Mouse (Mus musculus): ENCODE results near the gene Fryl. TPM values are rescaled to one million over a fixed set of nuclear protein-coding genes. Genes with fewer than 3 reads are reported as not detected.
A peak's percentile ranks its signal among the peaks of the same experiment; 100 is the strongest.

The Fryl gene
- polyA plus RNA-seq, 1 experiment from 2014 or later, result 30.8 TPM

GRCm38 (mm10) chr5:73228291-73229049 is 27.9 kb downstream of the Fryl start:
- in situ Hi-C loops (cut with MboI; ENCODE audit: low pct_unique_long_range_greater_than_20kb), result no loop called here
- CTCF ChIA-PET, result interaction anchor here (0.7 to 1.0 kb wide), 2 partner anchors 25 to 141 kb away, joined by 3 read pairs; no protein-coding TSS in a partner anchor
- H3K27me3 ChIP-seq, result no peaks in the 10 kb centered on the region
- no peak for ATAC-seq
- no peak for DNase-seq (ENCODE audit: low read depth, low spot score)
- TF ChIP-seq CTCF (IDR thresholded peaks at IDR 0.05), result no peak
- POLR2A ChIA-PET, result interaction anchor here (0.7 kb wide), 1 partner anchor 17 kb away, joined by 5 read pairs; no protein-coding TSS in a partner anchor

- ATAC-seq (no peak), DNase-seq (ENCODE audit: low read depth, low spot score) (no peak)
- no peaks in the 10 kb centered on the region for H3K27me3 ChIP-seq
- in situ Hi-C loops (cut with MboI; ENCODE audit: low pct_unique_long_range_greater_than_20kb), result no loop called here
- TF ChIP-seq CTCF (IDR thresholded peaks at IDR 0.05), result no peak
- CTCF ChIA-PET, result interaction anchor here (1.0 kb wide), 1 partner anchor 26 kb away, joined by 3 read pairs; no protein-coding TSS in a partner anchor
- POLR2A ChIA-PET, result no interaction called here
Measured at GRCm38 (mm10) chr5:73227518-73228101, 28.8 kb downstream of the Fryl start.

- ChIA-PET POLR2A (interaction anchor here (0.7 to 1.5 kb wide), 3 partner anchors 12 to 101 kb away, joined by 3 to 4 read pairs (median 3); no protein-coding TSS in a partner anchor), CTCF (interaction anchor here (0.7 to 1.2 kb wide), 3 partner anchors 21 to 90 kb away, joined by 3 to 6 read pairs (median 3); no protein-coding TSS in a partner anchor)
- ATAC-seq (no peak), DNase-seq (ENCODE audit: low read depth, low spot score) (no peak)
- H3K27me3 ChIP-seq, result no peaks in the 10 kb centered on the region
- in situ Hi-C loops (cut with MboI; ENCODE audit: low pct_unique_long_range_greater_than_20kb), result no loop called here
- no peak for TF ChIP-seq CTCF (IDR thresholded peaks at IDR 0.05)
Measured at GRCm38 (mm10) chr5:73223065-73223464, 33.4 kb downstream of the Fryl start.

- TF ChIP-seq CTCF (IDR thresholded peaks at IDR 0.05), result peak; percentile 56
- DNase-seq (ENCODE audit: low read depth, low spot score), result no peak
- in situ Hi-C loops (cut with MboI; ENCODE audit: low pct_unique_long_range_greater_than_20kb), result no loop called here
- POLR2A ChIA-PET, result interaction anchor here (1.0 to 1.5 kb wide), 2 partner anchors 11 to 77 kb away, joined by 3 read pairs; no protein-coding TSS in a partner anchor
- H3K27me3 ChIP-seq, result no peaks in the 10 kb centered on the region
- no peak for ATAC-seq
- CTCF ChIA-PET, result interaction anchor here (0.7 to 1.4 kb wide), 4 partner anchors 13 to 89 kb away, joined by 3 to 6 read pairs (median 3); no protein-coding TSS in a partner anchor
Measured at GRCm38 (mm10) chr5:73222397-73222796, 34.0 kb downstream of the Fryl start.

- no peak for TF ChIP-seq CTCF (IDR thresholded peaks at IDR 0.05)
- no peak for ATAC-seq
- POLR2A ChIA-PET, result interaction anchor here (0.9 kb wide), 1 partner anchor 12 kb away, joined by 13 read pairs; no protein-coding TSS in a partner anchor
- in situ Hi-C loops (cut with MboI; ENCODE audit: low pct_unique_long_range_greater_than_20kb), result no loop called here
- no peaks in the 10 kb centered on the region for H3K27me3 ChIP-seq
- DNase-seq (ENCODE audit: low read depth, low spot score), result no peak
- CTCF ChIA-PET, result interaction anchor here (1.4 kb wide), 1 partner anchor 13 kb away, joined by 3 read pairs; no protein-coding TSS in a partner anchor
Measured at GRCm38 (mm10) chr5:73221826-73222225, 34.6 kb downstream of the Fryl start.

GRCm38 (mm10) chr5:73219716-73220115 is 36.7 kb downstream of the Fryl start:
- ChIA-PET POLR2A (no interaction called here), CTCF (interaction anchor here (1.7 kb wide), 1 partner anchor 13 kb away, joined by 4 read pairs; no protein-coding TSS in a partner anchor)
- no peaks in the 10 kb centered on the region for H3K27me3 ChIP-seq
- no peak for TF ChIP-seq CTCF (IDR thresholded peaks at IDR 0.05)
- ATAC-seq (no peak), DNase-seq (ENCODE audit: low read depth, low spot score) (no peak)
- in situ Hi-C loops (cut with MboI; ENCODE audit: low pct_unique_long_range_greater_than_20kb), result no loop called here

GRCm38 (mm10) chr5:73218065-73218464 is 38.4 kb downstream of the Fryl start:
- DNase-seq (ENCODE audit: low read depth, low spot score), result no peak
- no peaks in the 10 kb centered on the region for H3K27me3 ChIP-seq
- no peak for TF ChIP-seq CTCF (IDR thresholded peaks at IDR 0.05)
- ChIA-PET CTCF (no interaction called here), POLR2A (no interaction called here)
- no peak for ATAC-seq
- in situ Hi-C loops (cut with MboI; ENCODE audit: low pct_unique_long_range_greater_than_20kb), result no loop called here

GRCm38 (mm10) chr5:73217116-73217515 is 39.3 kb downstream of the Fryl start:
- no peak for ATAC-seq
- CTCF ChIA-PET, result no interaction called here
- no peaks in the 10 kb centered on the region for H3K27me3 ChIP-seq
- TF ChIP-seq CTCF (IDR thresholded peaks at IDR 0.05), result no peak
- POLR2A ChIA-PET, result no interaction called here
- in situ Hi-C loops (cut with MboI; ENCODE audit: low pct_unique_long_range_greater_than_20kb), result no loop called here
- DNase-seq (ENCODE audit: low read depth, low spot score), result no peak

- CTCF ChIA-PET, result no interaction called here
- in situ Hi-C loops (cut with MboI; ENCODE audit: low pct_unique_long_range_greater_than_20kb), result no loop called here
- DNase-seq (ENCODE audit: low read depth, low spot score), result no peak
- no peak for ATAC-seq
- POLR2A ChIA-PET, result no interaction called here
- no peaks in the 10 kb centered on the region for H3K27me3 ChIP-seq
- no peak for TF ChIP-seq CTCF (IDR thresholded peaks at IDR 0.05)
Measured at GRCm38 (mm10) chr5:73216014-73216413, 40.4 kb downstream of the Fryl start.

- ChIA-PET POLR2A (no interaction called here), CTCF (no interaction called here)
- DNase-seq (ENCODE audit: low read depth, low spot score) (no peak), ATAC-seq (no peak)
- no peaks in the 10 kb centered on the region for H3K27me3 ChIP-seq
- no peak for TF ChIP-seq CTCF (IDR thresholded peaks at IDR 0.05)
- in situ Hi-C loops (cut with MboI; ENCODE audit: low pct_unique_long_range_greater_than_20kb), result no loop called here
Measured at GRCm38 (mm10) chr5:73212446-73212845, 44.0 kb downstream of the Fryl start.

GRCm38 (mm10) chr5:73211961-73212360 is 44.5 kb downstream of the Fryl start:
- TF ChIP-seq CTCF (IDR thresholded peaks at IDR 0.05), result no peak
- POLR2A ChIA-PET, result interaction anchor here (1.1 kb wide), 1 partner anchor 11 kb away, joined by 3 read pairs; no protein-coding TSS in a partner anchor
- H3K27me3 ChIP-seq, result no peaks in the 10 kb centered on the region
- in situ Hi-C loops (cut with MboI; ENCODE audit: low pct_unique_long_range_greater_than_20kb), result no loop called here
- CTCF ChIA-PET, result no interaction called here
- ATAC-seq, result no peak
- DNase-seq (ENCODE audit: low read depth, low spot score), result no peak

All from Patski (cell line).